Mouse (Mus musculus) cerebellum, adult 2 months (tissue): Measurements from ENCODE around the gene Fyb.

Experiments used
- CTCF ChIP-seq: fragments of 200-500 bp; IDR thresholded peaks from 2 replicates; pipeline ENCODE4 v1.5.1; 2011; ENCODE audit warnings: low read depth, mild to moderate bottlenecking, control low read depth, low read length, moderate library complexity, borderline replicate concordance; ENCODE audit not compliant: insufficient read depth
- POLR2A ChIP-seq: fragments of 200-500 bp; IDR thresholded peaks from 2 replicates; pipeline ENCODE4 v1.6.1; 2011; ENCODE audit warnings: low read length, control low read depth, borderline replicate concordance; ENCODE audit not compliant: insufficient read depth

GRCm38 (mm10) chr15:6624365-6625182, 101.9 kb downstream of the Fyb start:
- TF ChIP-seq CTCF (no peak), POLR2A (no peak)
